Mouse (Mus musculus): ENCODE data around the gene Phyhd1. TPM values are rescaled to one million over a fixed set of nuclear protein-coding genes. Genes with fewer than 3 reads are reported as not detected.

Phyhd1 gene
- polyA plus RNA-seq, 1 experiment from 2014 or later = 7.2 TPM

GRCm38 (mm10) chr2:30240267-30240666 lies 25.7 kb upstream of the Phyhd1 start, which contains the start of gene Gm28035:
TSS of gene Gm28035 (plus strand) at chr2:30240567.
- H3K4me2 ChIP-seq (ENCODE audit: low read length) = peak within 1 kb of the TSS; percentile 95; the same call in 1 of the 2 replicates
- H3K4me3 ChIP-seq (ENCODE audit: low read depth, low read length) = no peak within 1 kb of the TSS
- H3K9ac ChIP-seq (ENCODE audit: low read depth, low read length) = 0 out of 2 replicates have a peak within 1 kb of the TSS, but pooled peaks have one; percentile 87
- WGBS = 86% methylated on average over 2 of the region's 2 CpGs
- peaks cover 20% of the 10 kb centered on the region for H3K4me1 ChIP-seq (ENCODE audit: control insufficient read depth, insufficient read depth, low read length)
- no peaks in the 10 kb centered on the region for H3K27me3 ChIP-seq (ENCODE audit: control insufficient read depth, insufficient read depth, low read depth, low read length)
- H3K27ac ChIP-seq (ENCODE audit: low read length) = no peak within 1 kb of the TSS
- ATAC-seq = no peak
- no peaks in the 10 kb centered on the region for H3K9me3 ChIP-seq (replicated peaks; ENCODE audit: control insufficient read depth, low read length, poor library complexity, severe bottlenecking)
- peaks cover 7% of the 10 kb centered on the region for H3K36me3 ChIP-seq (ENCODE audit: control insufficient read depth, insufficient read depth, low read length)

GRCm38 (mm10) chr2:30242509-30242908 lies 23.5 kb upstream of the Phyhd1 start:
- Histone ChIP-seq H3K4me2 (ENCODE audit: low read length) (no peak overlapping the region), H3K36me3 (ENCODE audit: control insufficient read depth, insufficient read depth, low read length) (peaks cover 7% of the 10 kb centered on the region), H3K9ac (ENCODE audit: low read depth, low read length) (no peak overlapping the region), H3K27ac (ENCODE audit: low read length) (no peak overlapping the region), H3K4me3 (ENCODE audit: low read depth, low read length) (no peak overlapping the region), H3K27me3 (ENCODE audit: control insufficient read depth, insufficient read depth, low read depth, low read length) (no peaks in the 10 kb centered on the region), H3K9me3 (replicated peaks; ENCODE audit: control insufficient read depth, low read length, poor library complexity, severe bottlenecking) (no peaks in the 10 kb centered on the region), H3K4me1 (ENCODE audit: control insufficient read depth, insufficient read depth, low read length) (peaks cover 13% of the 10 kb centered on the region)
- ATAC-seq = no peak
- 43% methylated on average over 4 of the region's 4 CpGs for WGBS

GRCm38 (mm10) chr2:30243391-30243790 lies 22.6 kb upstream of the Phyhd1 start:
- Histone ChIP-seq H3K4me1 (ENCODE audit: control insufficient read depth, insufficient read depth, low read length) (peaks cover 12% of the 10 kb centered on the region), H3K4me3 (ENCODE audit: low read depth, low read length) (no peak overlapping the region), H3K27me3 (ENCODE audit: control insufficient read depth, insufficient read depth, low read depth, low read length) (no peaks in the 10 kb centered on the region), H3K9ac (ENCODE audit: low read depth, low read length) (no peak overlapping the region), H3K36me3 (ENCODE audit: control insufficient read depth, insufficient read depth, low read length) (peaks cover 7% of the 10 kb centered on the region), H3K27ac (ENCODE audit: low read length) (no peak overlapping the region), H3K9me3 (replicated peaks; ENCODE audit: control insufficient read depth, low read length, poor library complexity, severe bottlenecking) (no peaks in the 10 kb centered on the region), H3K4me2 (ENCODE audit: low read length) (no peak overlapping the region)
- WGBS = 92% methylated on average over 4 of the region's 4 CpGs
- no peak for ATAC-seq

GRCm38 (mm10) chr2:30244595-30245178 lies 21.3 kb upstream of the Phyhd1 start:
- Histone ChIP-seq H3K27ac (ENCODE audit: low read length) (no peak overlapping the region), H3K9me3 (replicated peaks; ENCODE audit: control insufficient read depth, low read length, poor library complexity, severe bottlenecking) (no peaks in the 10 kb centered on the region), H3K9ac (ENCODE audit: low read depth, low read length) (no peak overlapping the region), H3K4me1 (ENCODE audit: control insufficient read depth, insufficient read depth, low read length) (no peaks in the 10 kb centered on the region), H3K27me3 (ENCODE audit: control insufficient read depth, insufficient read depth, low read depth, low read length) (no peaks in the 10 kb centered on the region), H3K4me2 (ENCODE audit: low read length) (no peak overlapping the region), H3K36me3 (ENCODE audit: control insufficient read depth, insufficient read depth, low read length) (peaks cover 12% of the 10 kb centered on the region), H3K4me3 (ENCODE audit: low read depth, low read length) (no peak overlapping the region)
- ATAC-seq = no peak
- WGBS = 81% methylated on average over 7 of the region's 7 CpGs

GRCm38 (mm10) chr2:30247036-30247435 lies 19.0 kb upstream of the Phyhd1 start:
- Histone ChIP-seq H3K4me2 (ENCODE audit: low read length) (no peak overlapping the region), H3K4me3 (ENCODE audit: low read depth, low read length) (no peak overlapping the region), H3K36me3 (ENCODE audit: control insufficient read depth, insufficient read depth, low read length) (peaks cover 12% of the 10 kb centered on the region), H3K27me3 (ENCODE audit: control insufficient read depth, insufficient read depth, low read depth, low read length) (no peaks in the 10 kb centered on the region), H3K9ac (ENCODE audit: low read depth, low read length) (no peak overlapping the region), H3K27ac (ENCODE audit: low read length) (no peak overlapping the region), H3K4me1 (ENCODE audit: control insufficient read depth, insufficient read depth, low read length) (no peaks in the 10 kb centered on the region), H3K9me3 (replicated peaks; ENCODE audit: control insufficient read depth, low read length, poor library complexity, severe bottlenecking) (no peaks in the 10 kb centered on the region)
- ATAC-seq = no peak
- 92% methylated on average over 5 of the region's 5 CpGs for WGBS

- Histone ChIP-seq H3K4me3 (ENCODE audit: low read depth, low read length) (no peak overlapping the region), H3K4me2 (ENCODE audit: low read length) (no peak overlapping the region), H3K27ac (ENCODE audit: low read length) (no peak overlapping the region), H3K4me1 (ENCODE audit: control insufficient read depth, insufficient read depth, low read length) (no peaks in the 10 kb centered on the region), H3K9ac (ENCODE audit: low read depth, low read length) (no peak overlapping the region), H3K36me3 (ENCODE audit: control insufficient read depth, insufficient read depth, low read length) (peaks cover 12% of the 10 kb centered on the region), H3K9me3 (replicated peaks; ENCODE audit: control insufficient read depth, low read length, poor library complexity, severe bottlenecking) (no peaks in the 10 kb centered on the region), H3K27me3 (ENCODE audit: control insufficient read depth, insufficient read depth, low read depth, low read length) (no peaks in the 10 kb centered on the region)
- WGBS = 63% methylated on average over 4 of the region's 4 CpGs
- no peak for ATAC-seq
Observed at GRCm38 (mm10) chr2:30247681-30248080, 18.3 kb upstream of the Phyhd1 start.

GRCm38 (mm10) chr2:30249182-30249581 lies 16.8 kb upstream of the Phyhd1 start:
- Histone ChIP-seq H3K4me2 (ENCODE audit: low read length) (no peak overlapping the region), H3K4me1 (ENCODE audit: control insufficient read depth, insufficient read depth, low read length) (no peaks in the 10 kb centered on the region), H3K4me3 (ENCODE audit: low read depth, low read length) (no peak overlapping the region), H3K36me3 (ENCODE audit: control insufficient read depth, insufficient read depth, low read length) (peaks cover 6% of the 10 kb centered on the region; the same call in 1 of the 2 replicates), H3K9me3 (replicated peaks; ENCODE audit: control insufficient read depth, low read length, poor library complexity, severe bottlenecking) (no peaks in the 10 kb centered on the region), H3K27ac (ENCODE audit: low read length) (no peak overlapping the region), H3K27me3 (ENCODE audit: control insufficient read depth, insufficient read depth, low read depth, low read length) (no peaks in the 10 kb centered on the region), H3K9ac (ENCODE audit: low read depth, low read length) (no peak overlapping the region)
- ATAC-seq = no peak
- WGBS = 94% methylated on average over 3 of the region's 3 CpGs

GRCm38 (mm10) chr2:30250166-30251128 lies 15.6 kb upstream of the Phyhd1 start:
- Histone ChIP-seq H3K9me3 (replicated peaks; ENCODE audit: control insufficient read depth, low read length, poor library complexity, severe bottlenecking) (no peaks in the 10 kb centered on the region), H3K4me2 (ENCODE audit: low read length) (no peak overlapping the region), H3K4me3 (ENCODE audit: low read depth, low read length) (no peak overlapping the region), H3K27ac (ENCODE audit: low read length) (no peak overlapping the region), H3K9ac (ENCODE audit: low read depth, low read length) (no peak overlapping the region), H3K27me3 (ENCODE audit: control insufficient read depth, insufficient read depth, low read depth, low read length) (no peaks in the 10 kb centered on the region), H3K36me3 (ENCODE audit: control insufficient read depth, insufficient read depth, low read length) (peaks cover 9% of the 10 kb centered on the region), H3K4me1 (ENCODE audit: control insufficient read depth, insufficient read depth, low read length) (no peaks in the 10 kb centered on the region)
- 94% methylated on average over 10 of the region's 10 CpGs for WGBS
- no peak for ATAC-seq

All from midbrain, embryonic 16.5 days (tissue).